Mouse (Mus musculus) gastrocnemius, adult 2 months (tissue): ENCODE data around the gene Suclg2. TPM values are rescaled to one million over a fixed set of nuclear protein-coding genes. Genes with fewer than 3 reads are reported as not detected.

Experiments
- DNase-seq: peaks from one replicate; pipeline ENCODE4 v3.0.0; 2022
- H3K27ac ChIP-seq: fragments of 200-600 bp; 2 replicates; pipeline ENCODE4 v1.8.1; 2022; ENCODE audit warnings: mild to moderate bottlenecking
- H3K4me3 ChIP-seq: fragments of 200-600 bp; 2 replicates; pipeline ENCODE4 v1.8.1; 2022; ENCODE audit warnings: mild to moderate bottlenecking, moderate library complexity
- CTCF ChIP-seq: fragments of 200-600 bp; IDR thresholded peaks from 2 replicates; pipeline ENCODE4 v1.8.1; 2022; ENCODE audit warnings: antibody characterized with exemption, mild to moderate bottlenecking, moderate library complexity
- intact Hi-C: fragments of 180-260 bp; cut with DNase I; formaldehyde crosslinking; loops from one replicate; pipeline ENCODE4 v1.15.1; 2025
- total RNA-seq, 2 experiments: library from RNA; stranded (reverse); gene quantifications; 2 replicates each; pipeline ENCODE4 v1.2.3; 2021

Gene Suclg2
- total RNA-seq, 2 experiments from 2014 or later, result 43.0 to 66.2 TPM

DNA sequence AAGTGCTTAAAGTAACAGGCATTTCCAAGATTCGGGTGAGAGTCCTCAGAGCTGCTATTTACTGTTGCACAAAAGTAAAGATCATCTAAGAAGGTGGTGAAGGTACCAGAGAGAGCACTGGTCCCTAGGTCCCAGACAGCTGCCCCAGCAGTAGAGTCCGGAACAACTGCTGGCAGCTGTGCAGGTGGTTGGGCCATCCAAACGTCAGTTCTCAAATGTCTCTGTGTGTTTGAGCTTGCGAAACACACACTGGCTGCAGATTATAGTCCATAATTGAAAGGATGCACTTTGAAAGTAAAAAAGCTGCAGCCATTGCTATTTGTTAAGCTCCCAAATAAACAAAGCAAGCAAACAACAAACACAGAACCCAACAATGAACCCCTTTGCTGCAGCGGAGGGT, 217.8 kb downstream of the Suclg2 start:
- intact Hi-C loops, result no loop called here
- TF ChIP-seq CTCF, result no peak
- no peak overlapping the region for H3K27ac ChIP-seq
- DNase-seq, result peak; percentile 68
- no peak overlapping the region for H3K4me3 ChIP-seq

DNA sequence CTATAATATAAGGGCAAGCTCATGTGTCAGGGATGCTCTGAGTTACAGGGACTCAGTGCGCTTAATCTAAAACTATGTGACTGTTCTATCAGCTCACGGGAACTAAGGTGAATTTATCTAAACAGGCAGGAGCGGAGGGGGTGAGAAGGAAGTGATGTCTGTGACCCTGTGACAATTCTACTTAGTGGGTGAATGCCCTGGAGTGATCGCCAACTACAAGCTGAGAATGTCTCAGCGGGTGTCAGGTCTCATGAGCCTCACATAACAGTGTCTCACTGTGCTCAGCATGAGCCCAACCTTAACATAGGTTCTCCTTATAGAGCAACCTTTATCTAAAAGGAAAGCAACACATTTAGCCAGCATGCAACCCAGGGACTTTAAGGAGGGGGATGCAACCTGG, 219.0 kb downstream of the Suclg2 start:
- intact Hi-C loops, result no loop called here

DNA sequence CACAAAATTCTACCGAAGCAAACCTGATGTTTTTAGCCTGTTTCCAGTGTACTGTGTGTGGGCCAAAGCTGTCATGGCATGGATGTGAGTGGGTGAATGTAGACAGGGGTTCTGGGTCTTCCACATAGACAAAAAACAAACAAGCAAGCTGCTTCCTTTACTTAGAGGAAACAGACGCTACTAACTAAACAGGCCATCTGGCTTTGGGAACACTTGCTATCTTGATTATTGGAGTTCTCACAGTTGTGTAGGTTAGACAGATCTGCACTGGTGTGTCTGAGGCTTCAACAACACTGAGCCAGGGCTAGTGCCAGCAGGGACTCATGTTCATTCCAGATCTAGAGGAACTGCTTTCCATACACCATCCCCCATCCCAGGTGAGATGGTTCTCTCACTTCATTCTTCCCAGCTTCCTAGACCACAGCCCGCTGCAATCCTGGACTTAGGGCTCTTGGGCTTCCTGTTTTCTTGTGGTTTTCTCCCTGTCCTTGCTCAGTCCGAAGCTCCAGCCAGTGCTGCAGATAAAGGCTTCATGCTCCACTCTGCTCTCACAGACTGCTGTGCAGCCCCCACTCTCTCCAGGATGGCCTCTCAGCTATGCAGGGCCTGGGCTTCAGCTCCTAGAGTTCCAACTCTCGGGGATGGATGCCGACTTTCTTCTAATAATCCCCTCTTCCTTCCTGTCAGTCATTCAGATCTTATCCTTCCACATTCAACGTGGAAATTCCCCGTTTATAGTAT, 226.2 kb downstream of the Suclg2 start:
- intact Hi-C loops, result no loop called here
- TF ChIP-seq CTCF, result no peak
- no peak for DNase-seq
- H3K4me3 ChIP-seq, result no peak overlapping the region
- no peak overlapping the region for H3K27ac ChIP-seq

More for the DNA sequence above, 219.0 kb downstream of the Suclg2 start:
- H3K4me3 ChIP-seq, result no peak overlapping the region
- TF ChIP-seq CTCF, result no peak
- H3K27ac ChIP-seq, result no peak overlapping the region; the same call in 1 of the 2 replicates
- no peak for DNase-seq

DNA sequence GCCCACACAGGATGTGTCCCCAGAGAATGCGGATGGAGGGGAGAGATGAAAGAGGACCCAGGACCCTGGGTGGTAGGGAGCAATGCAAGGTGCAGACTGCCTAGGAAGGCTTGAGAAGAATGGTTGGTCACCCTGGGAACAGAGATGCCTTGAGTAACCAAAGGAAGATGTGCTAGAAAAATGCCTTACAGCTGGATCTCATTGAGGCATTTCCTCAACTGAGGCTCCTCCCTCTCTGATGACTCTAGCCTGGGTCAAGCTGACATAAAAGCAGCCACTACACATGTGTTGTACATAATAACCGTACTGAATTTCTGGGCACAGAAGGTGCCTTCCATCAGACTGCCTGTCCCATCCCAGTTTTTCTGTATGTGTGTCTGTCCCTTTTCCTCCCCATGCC, 227.6 kb downstream of the Suclg2 start:
- no peak for TF ChIP-seq CTCF
- no peak for DNase-seq
- Histone ChIP-seq H3K27ac (no peak overlapping the region), H3K4me3 (no peak overlapping the region)
- intact Hi-C loops, result no loop called here

DNA sequence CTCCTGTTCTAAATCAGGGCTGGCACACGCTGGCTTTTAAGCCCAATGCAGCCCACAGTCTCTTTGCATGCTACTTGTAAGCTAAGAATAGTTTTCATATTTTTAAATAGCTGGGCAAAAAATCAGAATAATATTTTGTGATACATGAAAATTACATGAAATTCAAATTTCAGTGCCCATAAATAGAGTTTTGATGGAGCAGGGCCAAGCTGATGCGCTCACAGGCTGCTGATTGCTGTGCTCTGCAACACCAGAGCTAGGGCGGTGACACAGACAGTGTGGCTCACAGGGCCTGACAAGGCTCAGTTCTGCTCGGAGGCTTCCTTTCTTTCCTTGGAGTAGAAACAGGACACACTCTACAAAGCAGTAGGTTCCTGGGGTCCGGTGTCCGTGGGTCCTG, 232.8 kb downstream of the Suclg2 start:
- intact Hi-C loops, result no loop called here
- H3K4me3 ChIP-seq, result no peak overlapping the region
- no peak for TF ChIP-seq CTCF
- H3K27ac ChIP-seq, result no peak overlapping the region
- no peak for DNase-seq

DNA sequence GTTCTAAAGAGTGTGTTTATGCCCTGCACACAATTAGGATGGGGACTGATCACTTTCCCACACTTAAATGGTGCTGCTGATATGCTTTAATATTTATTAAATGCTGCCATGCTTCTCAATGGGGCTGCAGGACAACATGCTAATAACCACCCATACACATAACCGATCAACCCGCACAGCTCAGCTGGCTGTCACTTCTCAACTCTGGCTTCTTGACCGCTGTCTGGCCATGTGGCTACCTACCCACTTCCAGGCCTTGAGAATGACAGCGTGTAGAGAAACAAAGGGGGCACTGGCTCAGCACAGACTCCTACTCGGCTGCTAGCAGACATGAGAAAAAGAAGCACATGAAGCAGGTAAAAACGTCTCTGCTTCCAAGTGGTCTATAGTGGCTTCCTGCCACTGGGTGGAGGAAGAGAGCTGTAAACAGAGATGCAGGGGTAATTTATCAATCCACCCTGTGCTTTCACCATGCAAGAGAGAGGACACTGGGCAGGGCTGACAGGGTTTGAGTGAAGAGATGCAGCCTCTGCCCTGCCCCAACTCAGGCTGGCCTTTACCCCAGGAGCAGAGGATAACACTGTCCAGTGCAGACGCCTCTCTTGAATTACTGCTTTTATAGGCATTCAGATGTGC, 234.3 kb downstream of the Suclg2 start:
- Histone ChIP-seq H3K4me3 (no peak overlapping the region), H3K27ac (no peak overlapping the region)
- intact Hi-C loops, result no loop called here
- peak; percentile 68 for TF ChIP-seq CTCF
- peak; percentile 35 for DNase-seq

DNA sequence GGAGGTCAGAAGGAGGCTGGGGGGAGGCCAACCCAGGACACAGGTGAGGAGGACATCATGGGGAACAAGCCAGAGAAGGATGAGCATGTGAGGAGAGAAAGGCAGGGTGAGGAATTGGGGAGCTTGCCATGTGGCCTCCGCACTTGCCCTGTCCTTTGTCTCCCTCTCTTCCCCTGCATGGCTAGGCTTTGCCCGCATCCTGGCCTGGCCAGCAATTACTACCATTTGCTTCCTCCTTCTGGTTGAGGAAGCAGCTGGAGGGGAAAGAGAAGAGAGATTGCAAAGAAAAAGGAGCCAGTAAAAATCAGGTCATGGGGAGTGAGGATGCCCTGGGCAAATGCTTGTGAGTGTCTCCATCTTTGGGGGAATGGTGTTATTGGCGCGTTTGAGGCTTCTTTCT, 234.9 kb downstream of the Suclg2 start:
- DNase-seq, result no peak
- TF ChIP-seq CTCF, result no peak
- no peak overlapping the region for H3K4me3 ChIP-seq
- H3K27ac ChIP-seq, result no peak overlapping the region
- intact Hi-C loops, result no loop called here

DNA sequence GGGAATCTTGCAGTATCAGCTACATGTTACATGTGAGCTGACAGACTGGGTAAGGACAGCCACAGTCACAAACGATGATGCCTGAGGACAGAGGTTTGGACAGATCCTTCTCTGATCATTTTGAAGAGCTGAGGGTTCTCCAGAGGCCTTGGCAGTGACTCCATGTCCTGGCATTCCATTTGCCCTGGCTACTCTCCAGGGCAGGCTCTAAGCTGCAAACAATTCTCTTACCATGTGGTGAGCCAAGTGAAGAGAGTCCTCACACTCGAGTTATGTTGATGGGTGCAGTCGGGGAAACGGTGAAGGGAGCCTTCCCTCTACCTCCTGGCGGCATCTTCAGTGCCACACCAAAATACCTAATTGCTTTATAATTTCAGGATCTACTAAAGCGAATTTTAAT, 235.5 kb downstream of the Suclg2 start:
- no peak for TF ChIP-seq CTCF
- H3K4me3 ChIP-seq, result no peak overlapping the region
- intact Hi-C loops, result no loop called here
- peak; percentile 43 for DNase-seq
- no peak overlapping the region for H3K27ac ChIP-seq

DNA sequence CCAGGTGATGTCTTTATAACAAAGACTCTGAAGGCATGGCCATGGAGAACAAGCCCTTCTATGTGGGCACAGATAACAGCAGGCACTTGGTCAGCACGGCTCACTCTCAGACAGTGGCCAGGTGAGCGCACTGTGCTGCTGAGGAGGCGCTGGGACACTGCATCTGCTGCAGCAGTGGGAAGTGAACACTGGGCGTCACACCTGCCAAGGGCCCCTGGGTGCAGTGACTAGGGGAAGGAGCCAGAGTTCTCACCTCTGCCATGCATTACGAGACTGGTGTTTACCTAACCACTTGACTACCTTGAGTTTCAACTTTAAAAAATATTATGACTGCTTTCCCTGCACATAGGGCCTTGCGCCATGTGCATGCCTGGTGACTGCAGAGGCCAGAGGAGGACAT, 238.8 kb downstream of the Suclg2 start:
- no peak for TF ChIP-seq CTCF
- intact Hi-C loops, result no loop called here
- no peak for DNase-seq
- H3K27ac ChIP-seq, result no peak overlapping the region
- no peak overlapping the region for H3K4me3 ChIP-seq

DNA sequence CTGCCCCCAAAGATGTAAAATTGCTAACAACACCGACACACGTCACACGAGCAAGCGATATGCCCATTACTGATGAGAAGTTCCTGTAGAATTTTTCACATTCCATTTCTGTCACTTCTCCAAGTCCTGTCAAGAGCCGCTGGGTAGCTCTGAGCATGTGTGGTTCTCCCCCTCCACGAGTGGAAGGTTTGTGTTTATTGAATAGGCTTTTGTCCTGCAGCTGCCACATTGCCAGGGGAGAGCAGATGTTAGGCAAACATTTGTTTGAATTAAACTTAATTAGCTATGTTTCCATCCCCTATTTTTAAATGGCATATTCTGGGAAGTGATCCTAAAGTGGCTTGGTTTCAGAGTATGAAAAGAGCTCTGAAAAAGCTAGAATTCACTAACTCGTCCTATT, 249.1 kb downstream of the Suclg2 start:
- H3K27ac ChIP-seq, result no peak overlapping the region
- H3K4me3 ChIP-seq, result no peak overlapping the region
- intact Hi-C loops, result no loop called here
- no peak for DNase-seq
- TF ChIP-seq CTCF, result no peak

DNA sequence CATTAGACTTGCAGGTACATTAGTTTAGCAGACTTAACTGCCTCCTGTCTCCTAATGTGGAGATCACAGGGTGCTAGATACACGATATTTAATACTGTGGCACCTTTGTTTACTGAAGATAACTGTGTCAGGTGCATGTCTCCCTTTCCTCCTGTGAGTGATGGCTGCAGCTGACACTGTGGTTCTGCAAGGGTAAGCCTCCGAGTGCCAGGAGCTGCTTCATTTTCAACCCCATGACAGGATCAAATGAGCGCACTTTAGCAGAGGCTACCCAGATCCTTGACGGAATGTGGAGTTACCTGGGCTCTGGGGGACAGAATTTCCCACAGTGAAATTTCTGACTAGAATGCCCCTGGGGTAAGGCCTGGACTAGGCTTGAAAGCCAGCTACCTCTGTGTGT, 253.3 kb downstream of the Suclg2 start:
- DNase-seq, result no peak
- Histone ChIP-seq H3K27ac (peak overlapping the region; percentile 16; the same call in 1 of the 2 replicates), H3K4me3 (no peak overlapping the region)
- no peak for TF ChIP-seq CTCF
- intact Hi-C loops, result no loop called here

DNA sequence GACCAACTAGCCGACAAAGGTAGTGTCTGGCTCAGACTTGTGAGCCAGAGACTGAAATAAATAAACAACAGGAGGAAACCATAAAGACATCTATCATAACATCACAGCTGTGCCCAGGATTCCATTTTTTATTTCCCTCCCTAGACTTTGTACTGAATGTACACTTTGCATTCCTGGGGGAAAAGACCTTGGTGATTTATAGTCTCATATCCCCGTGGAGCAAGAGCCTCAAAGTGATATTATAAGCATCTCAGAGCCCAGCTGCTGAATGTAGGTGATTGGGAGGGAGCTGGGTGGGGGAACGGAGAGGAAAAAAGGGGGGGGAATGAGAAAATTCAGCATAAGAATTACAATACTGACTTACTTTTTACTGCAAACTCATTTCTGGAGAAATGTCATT, 259.2 kb downstream of the Suclg2 start:
- TF ChIP-seq CTCF, result no peak
- intact Hi-C loops, result no loop called here
- Histone ChIP-seq H3K4me3 (no peak overlapping the region), H3K27ac (no peak overlapping the region)
- no peak for DNase-seq

DNA sequence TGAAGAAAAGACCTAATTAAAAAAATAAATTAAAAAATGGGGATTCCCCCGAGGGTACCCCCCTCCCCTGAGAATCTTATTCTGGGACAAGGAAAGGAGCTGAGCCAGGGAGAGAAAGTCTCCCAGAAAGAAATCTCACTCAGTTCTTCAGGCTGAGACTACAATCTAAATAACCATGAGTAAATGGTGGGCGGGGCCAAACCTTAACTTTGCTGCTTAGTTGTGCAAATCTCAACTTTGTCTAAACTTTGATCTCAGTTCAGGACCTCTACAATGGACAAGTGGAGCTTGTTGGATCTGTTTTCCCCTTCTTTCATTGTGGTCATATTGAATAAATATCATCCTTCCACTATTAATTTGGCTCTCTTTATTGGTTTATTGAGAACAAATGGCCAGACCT, 272.4 kb downstream of the Suclg2 start:
- H3K27ac ChIP-seq, result no peak overlapping the region
- TF ChIP-seq CTCF, result no peak
- no peak for DNase-seq
- intact Hi-C loops, result no loop called here
- H3K4me3 ChIP-seq, result no peak overlapping the region

DNA sequence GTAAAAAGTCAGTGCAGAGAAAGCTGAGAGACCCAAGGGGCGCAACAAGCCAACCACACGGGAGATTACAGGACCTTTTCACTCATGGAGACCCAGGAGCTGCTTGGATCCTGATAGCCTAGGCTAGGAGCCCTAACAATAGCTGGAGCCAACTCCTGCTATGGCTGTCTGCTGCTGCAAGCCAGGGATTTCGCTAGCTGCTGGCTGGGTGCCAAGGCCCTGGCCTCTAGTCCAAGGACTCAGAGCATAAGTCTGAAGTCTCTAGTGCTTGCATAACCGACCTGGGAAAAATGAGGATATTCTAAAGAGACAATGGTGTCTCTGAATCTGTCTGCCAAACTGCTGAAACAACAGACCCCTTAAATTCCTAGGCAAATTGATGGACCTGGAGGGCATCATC, 273.6 kb downstream of the Suclg2 start:
- Histone ChIP-seq H3K4me3 (no peak overlapping the region), H3K27ac (no peak overlapping the region)
- intact Hi-C loops, result no loop called here
- DNase-seq, result peak; percentile 75
- no peak for TF ChIP-seq CTCF
